Mouse (Mus musculus) erythroblast, embryonic 14.5 days (primary cell): ENCODE results near the gene Slc37a1.

Source experiments
- GATA1 ChIP-seq: IDR thresholded peaks from 2 replicates; pipeline ENCODE4 v1.6.1; 2012; ENCODE audit warnings: low read length, inconsistent platforms, mixed read lengths
- TAL1 ChIP-seq: IDR thresholded peaks from 3 replicates; pipeline ENCODE4 v1.6.1; 2012; ENCODE audit warnings: low read length, inconsistent platforms, mixed read lengths

GRCm38 (mm10) chr17:31355792-31356502, 69.4 kb downstream of the Slc37a1 start:
- no peak for TF ChIP-seq GATA1
- no peak for TF ChIP-seq TAL1
